Mouse (Mus musculus) hindbrain, embryonic 11.5 days (tissue): ENCODE measurements around the gene Akap12. TPM values are rescaled to one million over a fixed set of nuclear protein-coding genes. Genes with fewer than 3 reads are reported as not detected.

Source experiments
- ATAC-seq: fragments of 200-750 bp; cut with Nextera tagmentation; 2 replicates; pipeline ENCODE4 v1.8.0; 2017; ENCODE audit warnings: mild to moderate bottlenecking, moderate TSS enrichment, moderate library complexity; ENCODE audit not compliant: low FRiP score
- DNase-seq: peaks from one replicate; pipeline ENCODE4 v3.0.0-alpha.2; 2015; ENCODE audit warnings: low spot score
- H3K27ac ChIP-seq: fragments of 300-500 bp; sonication (generic); 2 replicates; pipeline ENCODE4 v1.5.1; 2014; ENCODE audit warnings: mild to moderate bottlenecking, low read depth, low read length
- H3K27me3 ChIP-seq: fragments of 300-500 bp; sonication (generic); 2 replicates; pipeline ENCODE4 v1.6.1; 2014; ENCODE audit warnings: mild to moderate bottlenecking, low read length, moderate library complexity, mixed read lengths; ENCODE audit not compliant: control insufficient read depth, insufficient read depth
- H3K36me3 ChIP-seq: fragments of 300-500 bp; sonication (generic); 2 replicates; pipeline ENCODE4 v1.6.1; 2014; ENCODE audit warnings: mild to moderate bottlenecking, low read length, moderate library complexity, mixed read lengths; ENCODE audit not compliant: control insufficient read depth, insufficient read depth
- H3K4me1 ChIP-seq: fragments of 300-500 bp; sonication (generic); replicated peaks from 2 replicates; pipeline ENCODE4 v1.6.1; 2014; ENCODE audit warnings: low read length, mixed read lengths; ENCODE audit not compliant: control insufficient read depth, insufficient read depth
- H3K4me2 ChIP-seq: fragments of 300-500 bp; sonication (generic); replicated peaks from 2 replicates; pipeline ENCODE4 v1.6.1; 2014; ENCODE audit warnings: mild to moderate bottlenecking, low read depth, low read length
- H3K4me3 ChIP-seq: fragments of 300-500 bp; sonication (generic); 2 replicates; pipeline ENCODE4 v1.5.1; 2014; ENCODE audit warnings: low read depth, low read length
- H3K9ac ChIP-seq: fragments of 300-500 bp; sonication (generic); 2 replicates; pipeline ENCODE4 v1.6.1; 2014; ENCODE audit warnings: low read depth, low read length
- H3K9me3 ChIP-seq: fragments of 300-500 bp; sonication (generic); 2 replicates; pipeline ENCODE4 v1.6.1; 2016; ENCODE audit warnings: low read length; ENCODE audit not compliant: control insufficient read depth
- WGBS: fragments of 180-500 bp; shearing (Covaris S2); extraction: QIAGEN DNeasy Blood & Tissue Kit; methylation state at CpG from one replicate; pipeline ENCODE4 v1.1.7; 2014; 5-methylcytosine and 5-hydroxymethylcytosine counted together
- polyA plus RNA-seq: library from polyadenylated mRNA; unstranded; fragments of >200 nt; fragmentation: Nextera tagmentation; extraction: Ambion mirVana; gene quantifications from 2 replicates; pipeline ENCODE4 v1.2.1, GENCODE M21; 2014

Gene Akap12
- polyA plus RNA-seq, 1 experiment from 2014 or later: 65.9 TPM

DNA sequence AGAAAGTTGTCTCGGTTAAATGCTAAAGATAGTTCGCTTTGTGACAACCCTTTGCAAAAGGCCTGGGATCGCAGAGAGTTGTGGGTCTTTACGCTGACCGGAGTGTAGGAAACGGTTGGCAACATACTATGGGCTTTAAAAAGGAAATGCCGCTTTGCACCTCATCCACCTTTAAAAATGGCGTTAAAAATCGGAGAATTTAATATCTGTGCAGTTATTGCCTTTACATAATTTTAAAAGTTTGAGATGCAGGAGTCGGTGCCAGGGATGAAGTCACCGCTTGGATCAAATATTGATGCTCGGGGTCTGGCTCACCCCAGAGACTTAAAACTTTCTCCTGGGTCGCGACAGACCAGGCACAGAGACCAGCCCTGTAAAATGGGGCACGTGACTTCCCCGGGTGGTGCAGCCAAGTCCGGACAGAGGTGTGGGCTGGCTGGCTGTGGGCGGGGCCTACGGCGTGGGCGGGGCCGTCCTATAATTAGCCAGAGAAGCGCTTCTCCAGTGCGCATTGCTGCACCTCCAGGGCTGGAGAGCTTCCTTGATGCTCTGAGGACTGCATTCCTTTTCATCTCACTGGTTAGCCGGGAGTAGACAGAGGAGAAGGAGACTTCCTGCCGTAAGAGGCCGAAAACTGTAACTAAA lies 68.0 kb downstream of the Akap12 start:
- 0 out of 2 replicates have a peak, but pooled peaks cover 5% of the 10 kb centered on the region for H3K4me1 ChIP-seq
- H3K9ac ChIP-seq: no peak overlapping the region

DNA sequence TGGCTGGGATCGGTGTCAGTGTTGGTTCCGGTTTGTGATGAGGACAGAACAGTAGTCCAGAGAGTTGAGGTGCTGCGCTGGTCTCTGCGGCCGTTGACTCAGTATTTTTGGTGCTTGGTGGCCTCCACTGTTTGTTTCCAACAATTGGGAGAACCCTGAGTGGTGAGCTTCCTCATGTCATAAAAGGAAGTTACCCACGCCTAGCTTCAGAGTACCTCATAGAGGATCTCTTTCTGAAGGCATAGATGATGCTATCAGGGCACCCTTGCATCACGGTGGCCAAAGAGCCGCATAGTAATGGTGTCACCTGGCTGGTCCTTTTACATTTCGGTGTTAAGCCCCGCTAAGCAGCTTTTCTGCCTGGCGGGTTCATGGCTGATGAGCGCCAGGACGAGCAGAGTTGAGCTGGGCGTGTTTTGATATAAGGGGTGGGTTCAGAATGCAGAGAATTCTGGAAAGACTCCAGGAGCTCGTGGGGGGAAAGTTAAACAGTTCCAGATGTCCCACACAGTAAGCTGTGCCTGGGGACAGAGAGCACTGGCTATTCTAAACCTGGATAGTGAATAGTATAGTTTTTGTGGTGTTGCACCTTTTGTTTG lies 72.8 kb downstream of the Akap12 start:
- Histone ChIP-seq H3K9me3 (no peaks in the 10 kb centered on the region), H3K27me3 (no peaks in the 10 kb centered on the region), H3K4me2 (no peak overlapping the region), H3K36me3 (no peaks in the 10 kb centered on the region), H3K4me3 (no peak overlapping the region), H3K27ac (no peak overlapping the region), H3K9ac (no peak overlapping the region), H3K4me1 (no peaks in the 10 kb centered on the region)
- ATAC-seq (no peak), DNase-seq (peak; percentile 33)
- 67% methylated on average over 15 of the region's 15 CpGs for WGBS

More for the DNA sequence above, 68.0 kb downstream of the Akap12 start:
- WGBS: 10% methylated on average over 27 of the region's 27 CpGs
- Histone ChIP-seq H3K4me3 (peak overlapping the region; percentile 19), H3K27ac (no peak overlapping the region), H3K27me3 (no peaks in the 10 kb centered on the region), H3K4me2 (peak overlapping the region; percentile 45), H3K9me3 (no peaks in the 10 kb centered on the region), H3K36me3 (no peaks in the 10 kb centered on the region)
- DNase-seq (peak; percentile 75), ATAC-seq (peak; percentile 84)

DNA sequence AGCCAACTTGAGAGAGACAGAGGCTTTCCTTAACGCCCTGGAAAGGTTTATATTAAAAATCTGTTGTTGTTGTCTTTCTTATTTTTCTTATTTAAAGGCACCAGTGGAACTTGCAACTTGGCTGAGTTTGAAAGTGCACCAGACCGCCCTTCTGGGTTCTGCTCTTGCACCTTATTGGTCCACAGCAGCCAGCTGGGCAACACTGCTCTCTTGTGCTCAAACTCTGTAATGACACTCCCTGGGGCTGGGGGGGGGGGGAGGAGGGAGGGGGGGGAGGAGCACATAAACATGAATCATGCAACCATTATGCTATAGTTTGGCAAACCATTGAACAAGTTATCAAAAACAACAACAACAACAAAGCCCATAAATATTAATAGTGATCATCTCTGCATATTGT lies 75.2 kb downstream of the Akap12 start:
- Histone ChIP-seq H3K27ac (no peak overlapping the region), H3K9ac (no peak overlapping the region), H3K4me3 (no peak overlapping the region), H3K9me3 (no peaks in the 10 kb centered on the region), H3K4me2 (no peak overlapping the region), H3K36me3 (no peaks in the 10 kb centered on the region), H3K4me1 (no peaks in the 10 kb centered on the region), H3K27me3 (no peaks in the 10 kb centered on the region)
- 31% methylated on average over 2 of the region's 2 CpGs for WGBS
- DNase-seq (peak; percentile 39), ATAC-seq (no peak)

DNA sequence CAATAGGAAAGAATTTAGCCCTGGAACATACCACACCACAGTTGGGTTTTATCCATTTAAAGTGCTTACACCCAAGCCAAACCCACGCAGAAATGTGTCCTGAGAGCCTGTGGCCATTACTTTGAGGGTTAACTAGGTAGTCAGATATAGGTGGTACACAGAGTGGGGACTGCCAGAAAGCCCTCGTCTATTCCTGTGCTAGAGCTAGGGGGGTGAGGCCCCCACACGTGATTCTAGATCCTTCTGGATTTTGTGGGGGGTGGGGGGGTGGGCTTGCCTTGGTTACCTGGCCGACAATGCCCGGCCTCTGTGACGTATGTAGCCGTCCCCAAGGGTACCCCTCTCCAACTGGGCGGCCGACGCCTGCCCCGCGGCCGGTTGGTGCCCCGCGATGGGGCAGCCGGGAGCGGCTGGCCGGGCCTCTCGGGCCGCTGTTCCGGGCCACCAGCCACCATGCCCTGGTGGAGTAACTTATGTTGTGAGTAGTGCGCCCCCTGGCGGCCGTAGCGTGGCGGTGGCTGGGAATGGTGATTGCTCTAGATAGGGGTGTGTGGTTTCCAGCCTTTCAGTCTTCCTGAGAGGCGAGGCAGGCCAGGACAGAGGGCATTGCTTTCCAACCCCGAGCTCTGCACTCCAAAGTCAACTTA lies 80.4 kb downstream of the Akap12 start:
- no peaks in the 10 kb centered on the region for H3K27me3 ChIP-seq
- ATAC-seq (peak; percentile 92), DNase-seq (peak; percentile 94)
- H3K36me3 ChIP-seq: no peaks in the 10 kb centered on the region
- H3K27ac ChIP-seq: no peak overlapping the region
- 5% methylated on average over 28 of the region's 28 CpGs for WGBS
- peak overlapping the region; percentile 34 for H3K4me2 ChIP-seq
- H3K9me3 ChIP-seq: no peaks in the 10 kb centered on the region
- H3K9ac ChIP-seq: no peak overlapping the region
- H3K4me3 ChIP-seq: no peak overlapping the region
- no peaks in the 10 kb centered on the region for H3K4me1 ChIP-seq

DNA sequence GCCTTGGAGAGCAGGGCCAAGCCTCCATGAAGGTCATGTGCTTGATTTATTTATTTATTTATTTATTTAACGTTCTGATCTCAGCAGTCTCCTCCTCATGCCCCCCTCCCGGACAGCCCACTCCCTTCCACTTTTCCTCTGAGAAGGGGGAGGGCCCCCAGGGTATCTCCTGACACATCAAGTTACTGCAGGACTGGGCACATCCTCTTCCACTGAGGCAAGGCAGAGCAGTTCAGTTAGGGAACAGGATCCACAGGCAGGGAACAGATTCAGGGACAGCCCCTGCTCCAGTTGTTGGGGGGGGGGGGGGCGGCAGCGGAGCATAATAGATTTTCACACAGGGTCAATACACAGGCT lies 80.9 kb downstream of the Akap12 start:
- ATAC-seq (peak; percentile 71), DNase-seq (no peak)
- Histone ChIP-seq H3K4me2 (no peak overlapping the region), H3K4me1 (no peaks in the 10 kb centered on the region), H3K27me3 (no peaks in the 10 kb centered on the region), H3K9ac (no peak overlapping the region), H3K9me3 (no peaks in the 10 kb centered on the region), H3K4me3 (no peak overlapping the region), H3K27ac (no peak overlapping the region), H3K36me3 (no peaks in the 10 kb centered on the region)
- 70% methylated on average over 4 of the region's 4 CpGs for WGBS

DNA sequence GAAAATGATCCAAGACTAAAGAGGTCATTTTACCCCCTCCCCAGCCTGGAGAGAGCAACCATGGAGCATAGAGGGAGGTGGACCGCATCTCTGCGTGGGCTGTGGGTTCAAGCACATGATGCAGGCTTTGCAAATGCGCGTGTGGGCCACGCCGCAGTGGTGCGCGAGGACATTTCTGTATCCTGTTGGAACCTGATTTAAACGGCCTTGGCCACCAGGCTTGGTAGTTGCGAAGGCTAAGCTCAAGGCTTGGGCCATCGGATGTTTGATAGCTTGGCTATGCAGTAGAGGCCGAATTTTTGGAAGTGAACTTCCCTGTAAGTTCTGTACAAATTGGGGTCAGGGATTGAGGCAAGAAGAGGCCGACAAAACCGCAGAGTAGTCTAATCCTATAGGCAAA lies 81.4 kb downstream of the Akap12 start:
- Histone ChIP-seq H3K9ac (no peak overlapping the region), H3K27ac (no peak overlapping the region), H3K4me1 (no peaks in the 10 kb centered on the region), H3K4me3 (no peak overlapping the region), H3K4me2 (no peak overlapping the region), H3K9me3 (no peaks in the 10 kb centered on the region), H3K36me3 (no peaks in the 10 kb centered on the region), H3K27me3 (no peaks in the 10 kb centered on the region)
- 96% methylated on average over 14 of the region's 14 CpGs for WGBS
- DNase-seq: no peak
- 0 out of 2 replicates have a peak, but pooled peaks have one; percentile 2 for ATAC-seq

DNA sequence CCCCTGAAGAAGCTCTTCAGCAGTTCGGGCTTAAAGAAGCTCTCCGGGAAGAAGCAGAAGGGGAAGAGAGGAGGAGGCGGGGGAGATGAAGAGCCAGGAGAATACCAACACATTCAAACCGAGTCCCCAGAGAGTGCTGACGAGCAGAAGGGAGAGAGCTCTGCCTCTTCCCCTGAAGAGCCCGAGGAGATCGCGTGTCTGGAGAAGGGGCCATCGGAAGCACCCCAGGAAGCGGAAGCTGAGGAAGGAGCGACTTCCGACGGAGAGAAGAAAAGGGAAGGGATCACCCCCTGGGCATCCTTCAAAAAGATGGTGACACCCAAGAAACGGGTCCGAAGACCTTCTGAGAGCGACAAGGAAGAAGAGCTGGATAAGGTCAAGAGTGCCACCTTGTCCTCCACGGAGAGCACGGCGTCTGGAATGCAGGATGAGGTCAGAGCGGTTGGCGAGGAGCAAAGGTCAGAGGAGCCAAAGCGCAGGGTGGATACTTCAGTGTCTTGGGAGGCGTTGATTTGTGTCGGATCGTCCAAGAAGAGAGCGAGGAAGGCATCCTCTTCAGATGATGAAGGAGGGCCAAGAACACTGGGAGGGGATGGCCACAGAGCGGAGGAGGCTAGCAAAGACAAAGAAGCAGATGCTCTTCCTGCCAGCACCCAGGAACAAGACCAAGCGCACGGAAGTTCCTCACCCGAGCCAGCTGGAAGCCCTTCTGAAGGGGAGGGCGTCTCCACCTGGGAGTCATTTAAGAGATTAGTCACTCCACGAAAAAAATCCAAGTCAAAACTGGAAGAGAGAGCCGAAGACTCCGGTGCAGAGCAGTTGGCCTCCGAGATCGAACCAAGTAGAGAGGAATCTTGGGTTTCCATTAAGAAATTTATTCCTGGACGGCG lies 88.4 kb downstream of the Akap12 start:
- Histone ChIP-seq H3K9me3 (no peaks in the 10 kb centered on the region), H3K27me3 (no peaks in the 10 kb centered on the region), H3K4me3 (no peak overlapping the region), H3K4me2 (no peak overlapping the region), H3K4me1 (no peaks in the 10 kb centered on the region), H3K27ac (no peak overlapping the region), H3K9ac (no peak overlapping the region), H3K36me3 (peaks cover 2% of the 10 kb centered on the region; the same call in 1 of the 2 replicates)
- WGBS: 91% methylated on average over 38 of the region's 38 CpGs
- DNase-seq (no peak), ATAC-seq (no peak)

DNA sequence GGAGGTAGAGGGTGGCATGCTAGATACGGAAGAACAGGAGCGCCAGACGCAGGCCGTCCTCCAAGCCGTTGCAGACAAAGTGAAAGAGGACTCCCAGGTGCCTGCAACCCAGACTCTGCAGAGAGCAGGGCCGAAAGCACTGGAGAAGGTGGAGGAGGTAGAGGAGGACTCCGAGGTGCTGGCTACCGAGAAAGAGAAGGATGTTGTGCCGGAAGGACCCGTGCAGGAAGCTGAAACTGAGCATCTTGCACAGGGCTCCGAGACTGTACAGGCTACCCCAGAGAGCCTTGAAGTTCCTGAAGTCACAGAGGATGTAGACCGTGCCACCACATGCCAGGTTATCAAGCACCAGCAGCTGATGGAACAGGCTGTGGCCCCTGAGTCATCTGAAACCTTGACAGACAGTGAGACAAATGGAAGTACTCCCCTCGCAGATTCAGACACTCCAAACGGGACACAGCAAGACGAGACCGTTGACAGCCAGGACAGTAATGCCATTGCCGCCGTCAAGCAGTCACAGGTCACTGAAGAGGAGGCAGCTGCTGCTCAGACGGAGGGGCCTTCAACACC lies 89.8 kb downstream of the Akap12 start:
- ATAC-seq: no peak
- DNase-seq: no peak
- 90% methylated on average over 19 of the region's 19 CpGs for WGBS

More for the DNA sequence above, 89.8 kb downstream of the Akap12 start:
- Histone ChIP-seq H3K4me2 (no peak overlapping the region), H3K9ac (no peak overlapping the region), H3K9me3 (no peaks in the 10 kb centered on the region), H3K27me3 (no peaks in the 10 kb centered on the region), H3K27ac (no peak overlapping the region), H3K4me1 (no peaks in the 10 kb centered on the region), H3K36me3 (peaks cover 2% of the 10 kb centered on the region; the same call in 1 of the 2 replicates), H3K4me3 (no peak overlapping the region)
